Mouse (Mus musculus) megakaryocyte, embryonic 14.5 days (primary cell): Measurements from ENCODE around the gene Ntm. TPM values are rescaled to one million over a fixed set of nuclear protein-coding genes. Genes with fewer than 3 reads are reported as not detected.

Experiments used
- H3K27me3 ChIP-seq: replicated peaks from 2 replicates; pipeline ENCODE3; 2012; ENCODE audit warnings: inconsistent platforms
- H3K36me3 ChIP-seq: replicated peaks from 2 replicates; pipeline ENCODE3; 2012; ENCODE audit warnings: low read length, inconsistent platforms, mixed read lengths
- H3K4me1 ChIP-seq: 2 replicates; pipeline ENCODE4 v1.6.1; 2012; ENCODE audit warnings: inconsistent platforms
- H3K4me3 ChIP-seq: replicated peaks from 2 replicates; pipeline ENCODE3; 2012; ENCODE audit warnings: moderate library complexity, mild to moderate bottlenecking, inconsistent platforms
- H3K9me3 ChIP-seq: 2 replicates; pipeline ENCODE4 v1.6.1; 2012; ENCODE audit warnings: inconsistent platforms
- FLI1 ChIP-seq: IDR thresholded peaks from 2 replicates; pipeline ENCODE4 v1.6.1; 2012; ENCODE audit warnings: low read length, inconsistent platforms, mixed read lengths
- GATA1 ChIP-seq: IDR thresholded peaks from 3 replicates; pipeline ENCODE4 v1.6.1; 2012; ENCODE audit warnings: mixed read lengths, low read length, inconsistent platforms, borderline replicate concordance
- polyA plus RNA-seq: library from polyadenylated mRNA; stranded (reverse); fragments of >175 nt; gene quantifications from 2 replicates; pipeline ENCODE4 v1.2.3, GENCODE M21; 2012; ENCODE audit warnings: low replicate concordance; ENCODE audit not compliant: insufficient read depth

The Ntm gene
- polyA plus RNA-seq, 1 experiment, result not detected

DNA sequence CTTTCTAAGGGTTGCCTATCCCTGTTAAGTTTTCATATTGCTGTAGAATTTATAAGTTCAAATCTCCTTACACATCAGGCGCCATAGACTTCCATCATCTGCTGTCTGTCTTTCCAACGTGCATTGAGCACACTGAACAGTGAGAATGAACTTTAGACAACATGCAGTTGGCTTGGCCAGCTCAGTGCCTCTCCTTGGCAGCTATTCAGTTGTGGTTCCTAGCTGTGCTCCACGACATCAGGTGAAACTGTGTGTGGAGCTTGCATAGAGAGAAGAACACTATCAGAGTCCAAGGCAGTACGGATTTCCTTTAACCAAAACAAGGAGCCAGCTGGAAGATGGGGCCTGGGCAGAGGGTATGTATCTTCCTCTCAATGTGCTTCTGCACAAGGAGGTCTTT is 199.6 kb downstream of the Ntm start:
- H3K4me3 ChIP-seq, result no peak overlapping the region
- no peaks in the 10 kb centered on the region for H3K4me1 ChIP-seq
- H3K27me3 ChIP-seq, result no peaks in the 10 kb centered on the region
- no peaks in the 10 kb centered on the region for H3K36me3 ChIP-seq
- TF ChIP-seq FLI1 (no peak), GATA1 (no peak)
- H3K9me3 ChIP-seq, result peaks cover 27% of the 10 kb centered on the region

DNA sequence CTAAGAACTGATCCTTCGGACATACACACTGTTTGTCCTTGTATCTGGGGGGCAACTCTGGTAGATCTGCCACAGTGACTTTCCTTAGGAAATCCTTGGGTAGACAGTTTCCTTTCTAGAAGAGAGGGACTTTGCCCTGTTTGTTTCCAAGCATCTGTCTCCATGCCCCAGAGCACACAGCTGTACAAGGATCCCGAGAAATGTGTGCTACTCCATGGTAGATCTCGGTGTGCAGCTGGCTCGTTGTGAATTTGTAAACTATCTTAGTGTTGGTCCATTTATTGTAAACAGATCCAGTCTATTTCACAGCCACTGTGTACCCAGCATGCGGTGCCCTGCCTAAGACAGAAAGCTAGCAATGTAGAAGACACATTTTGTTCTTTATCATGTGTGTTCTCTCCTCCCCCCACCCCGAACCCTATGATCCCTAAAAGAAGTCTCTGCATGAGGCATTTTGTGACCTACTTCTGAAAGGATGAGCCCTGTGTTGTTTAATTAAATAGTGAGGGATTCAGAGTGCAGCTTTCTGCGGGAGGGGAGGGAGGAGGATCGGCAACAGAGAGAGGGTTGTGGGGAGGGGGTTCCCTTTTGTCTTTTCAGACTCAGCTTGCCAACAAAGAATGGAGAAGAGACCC is 200.9 kb downstream of the Ntm start:
- Histone ChIP-seq H3K9me3 (peaks cover 18% of the 10 kb centered on the region; the same call in 1 of the 2 replicates), H3K4me1 (no peaks in the 10 kb centered on the region), H3K4me3 (no peak overlapping the region), H3K36me3 (no peaks in the 10 kb centered on the region), H3K27me3 (no peaks in the 10 kb centered on the region)
- TF ChIP-seq FLI1 (no peak), GATA1 (no peak)

DNA sequence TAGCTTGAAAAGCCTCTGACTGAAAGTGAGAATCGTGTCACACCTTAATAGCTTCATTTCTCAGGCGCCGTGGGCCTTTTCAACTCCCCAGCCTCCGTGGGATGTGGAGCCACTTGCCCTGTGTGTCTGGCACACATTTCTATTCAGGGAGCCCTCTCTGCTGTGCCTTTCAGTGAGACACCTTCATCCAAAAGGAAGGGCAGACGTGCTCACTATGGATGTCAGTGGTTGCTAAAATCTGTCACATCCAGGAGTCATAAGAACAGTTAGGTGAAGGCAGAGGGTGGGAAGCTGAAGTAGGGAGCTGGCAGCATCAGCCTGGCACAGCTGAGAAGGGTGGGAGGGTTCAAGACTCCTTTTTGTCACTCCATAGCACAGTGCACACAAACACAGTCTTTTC is 201.4 kb downstream of the Ntm start:
- Histone ChIP-seq H3K4me1 (no peaks in the 10 kb centered on the region), H3K4me3 (no peak overlapping the region), H3K9me3 (peaks cover 18% of the 10 kb centered on the region; the same call in 1 of the 2 replicates), H3K36me3 (no peaks in the 10 kb centered on the region), H3K27me3 (no peaks in the 10 kb centered on the region)
- TF ChIP-seq GATA1 (no peak), FLI1 (no peak)

DNA sequence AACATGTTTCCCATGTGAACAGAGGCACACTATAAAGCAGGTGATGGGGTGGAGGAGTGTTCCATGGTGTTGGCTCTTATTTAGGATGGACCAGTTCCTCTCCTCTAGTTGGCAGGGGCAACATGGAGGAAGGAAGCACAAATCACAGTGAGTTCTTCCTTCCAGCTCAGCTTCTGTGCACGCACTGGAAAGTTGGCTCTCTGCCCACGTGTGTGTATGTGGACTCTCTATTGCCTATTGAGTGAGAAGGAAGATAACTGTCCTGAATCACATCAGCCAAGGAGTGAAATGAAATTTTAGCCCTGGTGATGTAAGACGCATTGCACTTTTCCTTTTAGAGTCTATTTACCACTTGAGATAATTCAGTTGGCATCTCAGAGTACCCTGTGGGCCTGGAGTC is 203.0 kb downstream of the Ntm start:
- no peak overlapping the region for H3K4me3 ChIP-seq
- no peaks in the 10 kb centered on the region for H3K27me3 ChIP-seq
- H3K9me3 ChIP-seq, result peaks cover 18% of the 10 kb centered on the region; the same call in 1 of the 2 replicates
- TF ChIP-seq FLI1 (no peak), GATA1 (no peak)
- H3K36me3 ChIP-seq, result no peaks in the 10 kb centered on the region
- no peaks in the 10 kb centered on the region for H3K4me1 ChIP-seq

DNA sequence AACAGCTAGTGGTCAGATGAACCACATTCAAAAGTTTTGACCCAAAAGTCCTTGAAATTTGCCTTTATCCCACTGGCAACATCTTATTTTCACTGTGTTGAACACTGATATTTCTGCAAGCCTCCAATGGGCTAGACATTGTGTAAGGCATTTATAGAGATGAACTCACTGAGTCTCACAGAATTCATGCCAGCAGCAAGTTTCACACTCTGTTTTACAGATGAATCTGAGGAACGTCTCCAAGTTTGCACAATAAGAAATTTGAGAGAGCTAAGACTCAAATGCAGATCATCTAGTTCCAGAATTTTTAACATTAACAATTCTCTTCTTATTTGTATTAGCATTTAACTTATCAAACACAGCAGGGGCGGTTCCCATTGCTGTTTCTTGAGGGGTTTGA is 203.9 kb downstream of the Ntm start:
- Histone ChIP-seq H3K9me3 (peaks cover 18% of the 10 kb centered on the region; the same call in 1 of the 2 replicates), H3K27me3 (no peaks in the 10 kb centered on the region), H3K4me1 (no peaks in the 10 kb centered on the region), H3K36me3 (no peaks in the 10 kb centered on the region), H3K4me3 (no peak overlapping the region)
- TF ChIP-seq GATA1, result no peak
- no peak for TF ChIP-seq FLI1

DNA sequence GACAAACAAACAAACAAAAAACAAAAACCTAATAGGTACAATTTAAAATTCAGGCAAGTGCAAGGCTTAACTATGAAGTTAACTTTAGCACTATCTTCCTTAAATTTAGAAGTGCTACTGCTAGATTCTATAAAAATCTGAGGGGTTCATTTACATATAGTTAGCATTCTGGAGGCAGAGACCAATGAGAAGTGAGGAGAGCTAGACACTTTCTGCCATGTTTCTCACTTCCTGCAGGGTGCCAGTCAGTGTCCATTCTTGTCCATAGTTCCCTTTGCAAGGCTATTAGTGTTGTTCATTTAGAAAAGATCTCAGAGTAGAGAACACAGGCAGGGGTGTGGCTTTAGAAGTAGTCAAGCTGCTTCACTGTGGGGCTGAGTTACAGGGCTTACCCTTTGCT is 208.6 kb downstream of the Ntm start:
- no peaks in the 10 kb centered on the region for H3K9me3 ChIP-seq
- TF ChIP-seq GATA1 (no peak), FLI1 (no peak)
- H3K36me3 ChIP-seq, result no peaks in the 10 kb centered on the region

DNA sequence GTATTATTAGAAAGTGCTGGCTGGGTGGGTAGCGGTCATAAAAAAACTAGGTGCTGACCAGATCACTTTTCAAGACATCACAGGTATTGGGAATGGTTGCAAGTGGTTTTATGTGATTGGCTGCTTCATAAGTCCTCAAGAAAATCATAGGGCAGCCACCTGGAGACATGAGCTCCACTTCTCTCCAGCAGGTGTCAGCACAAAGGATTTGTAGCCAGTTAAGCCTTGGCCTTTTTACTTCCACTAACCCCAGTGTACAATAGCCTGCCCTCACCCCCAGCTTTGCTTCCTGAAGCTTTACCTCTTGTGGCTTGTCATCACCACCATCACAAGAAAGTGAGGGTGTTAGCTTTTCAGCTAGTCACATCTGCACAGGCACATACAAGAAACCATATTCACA is 211.5 kb downstream of the Ntm start:
- no peaks in the 10 kb centered on the region for H3K4me1 ChIP-seq
- TF ChIP-seq GATA1 (no peak), FLI1 (no peak)
- no peak overlapping the region for H3K4me3 ChIP-seq
- H3K9me3 ChIP-seq, result peaks cover 4% of the 10 kb centered on the region; the same call in 1 of the 2 replicates
- no peaks in the 10 kb centered on the region for H3K27me3 ChIP-seq
- no peaks in the 10 kb centered on the region for H3K36me3 ChIP-seq

More for the DNA sequence above, 208.6 kb downstream of the Ntm start:
- Histone ChIP-seq H3K4me1 (no peaks in the 10 kb centered on the region), H3K4me3 (no peak overlapping the region), H3K27me3 (no peaks in the 10 kb centered on the region)

DNA sequence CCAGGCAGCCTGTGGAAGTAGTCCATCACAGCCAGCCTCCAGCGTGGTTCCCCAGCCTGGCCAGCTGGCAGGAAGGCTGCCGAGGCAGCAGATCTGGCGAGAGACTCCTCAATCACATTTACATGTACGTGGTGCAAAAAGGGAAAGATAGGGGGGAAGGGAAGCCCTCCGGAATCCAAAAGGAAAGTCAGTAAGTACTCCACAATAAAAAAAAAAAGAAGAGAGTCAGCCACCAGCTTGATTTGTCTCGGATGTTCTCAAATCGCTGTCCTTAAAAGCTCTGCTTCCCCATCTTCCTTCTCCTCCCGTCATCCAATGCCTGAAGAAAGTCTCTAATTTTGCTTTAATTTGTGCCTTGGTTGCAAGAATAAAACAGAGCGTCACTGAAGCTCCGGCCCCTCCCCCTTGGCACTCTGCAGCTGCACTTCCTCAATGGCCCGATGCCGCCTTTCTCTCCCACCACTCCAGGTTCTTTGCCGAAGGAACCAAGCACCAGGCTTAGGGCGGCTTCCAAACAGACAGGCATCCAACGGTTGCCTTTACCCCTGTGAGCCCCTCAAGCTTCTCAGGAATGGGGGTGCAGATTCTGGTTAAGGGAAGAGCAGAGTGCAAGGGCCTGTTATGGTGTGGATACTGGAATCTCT is 212.4 kb downstream of the Ntm start:
- TF ChIP-seq GATA1 (no peak), FLI1 (no peak)
- H3K4me1 ChIP-seq, result no peaks in the 10 kb centered on the region
- no peaks in the 10 kb centered on the region for H3K36me3 ChIP-seq
- peaks cover 4% of the 10 kb centered on the region; the same call in 1 of the 2 replicates for H3K9me3 ChIP-seq
- no peak overlapping the region for H3K4me3 ChIP-seq
- no peaks in the 10 kb centered on the region for H3K27me3 ChIP-seq

DNA sequence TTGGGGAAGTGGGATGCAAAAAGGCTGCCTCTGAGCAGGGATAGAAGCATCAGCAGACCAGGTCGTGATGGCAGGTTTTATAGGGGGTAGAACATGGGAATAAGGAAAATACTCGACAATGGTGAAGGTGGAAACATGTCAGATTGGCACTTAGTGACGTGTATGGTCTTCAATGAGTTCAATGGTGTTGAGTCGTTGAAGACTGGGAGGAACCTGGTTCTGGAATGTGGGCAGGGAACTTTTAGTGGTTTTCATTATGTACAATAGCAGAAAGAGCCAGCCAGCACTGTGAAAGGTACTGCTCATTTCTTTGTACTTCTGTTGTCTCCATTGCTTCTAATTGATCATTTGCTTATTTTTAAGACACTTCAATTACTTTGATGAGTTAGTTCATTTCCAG is 214.9 kb downstream of the Ntm start:
- Histone ChIP-seq H3K36me3 (no peaks in the 10 kb centered on the region), H3K9me3 (peaks cover 4% of the 10 kb centered on the region; the same call in 1 of the 2 replicates), H3K4me3 (no peak overlapping the region), H3K4me1 (no peaks in the 10 kb centered on the region), H3K27me3 (no peaks in the 10 kb centered on the region)
- TF ChIP-seq GATA1 (no peak), FLI1 (no peak)

DNA sequence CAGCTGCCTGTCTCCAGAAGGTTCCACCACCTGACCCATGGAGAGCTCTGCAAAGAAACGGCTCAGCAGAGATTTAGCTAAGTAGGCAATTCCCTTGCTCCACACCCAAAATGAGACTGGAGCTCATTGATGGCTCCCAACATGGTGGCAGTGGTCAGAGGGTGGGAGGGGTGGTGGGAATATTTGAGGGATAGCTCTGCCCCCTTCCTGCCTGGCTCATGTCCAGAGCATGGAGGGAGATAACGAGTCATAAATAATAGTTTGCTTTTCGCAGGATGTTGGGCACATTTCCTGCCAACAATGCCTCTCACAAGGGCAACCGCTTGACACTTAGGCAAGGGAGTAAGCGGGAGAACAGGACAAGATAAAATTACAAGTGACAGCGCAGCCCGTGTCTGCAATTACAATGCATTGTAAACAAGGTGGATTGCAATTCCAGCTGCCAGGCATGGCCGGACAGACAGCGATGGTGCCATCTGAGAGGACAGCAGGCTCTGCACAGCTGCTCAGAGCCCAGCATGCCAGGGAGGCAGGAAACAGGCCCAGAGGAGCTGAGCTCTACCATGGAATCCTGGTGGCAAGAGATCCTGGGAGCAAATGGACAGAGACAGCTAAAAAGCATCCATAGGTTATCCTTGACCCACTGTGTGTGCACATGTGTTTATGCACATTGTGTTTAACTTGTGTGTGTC is 224.0 kb downstream of the Ntm start:
- H3K9me3 ChIP-seq, result peaks cover 32% of the 10 kb centered on the region
- no peaks in the 10 kb centered on the region for H3K36me3 ChIP-seq
- no peaks in the 10 kb centered on the region for H3K4me1 ChIP-seq
- TF ChIP-seq FLI1, result no peak
- no peak for TF ChIP-seq GATA1
- H3K27me3 ChIP-seq, result no peaks in the 10 kb centered on the region
- no peak overlapping the region for H3K4me3 ChIP-seq
